Mouse (Mus musculus) yolk sac, embryonic 10.5 days (tissue): ENCODE results near the gene Cd5l.
"Not testable (repeated sequence)": the region's sequence is repeated elsewhere in the genome, so short reads cannot be mapped to it uniquely, and the experiment has no call there.

Experiments used
- DNase-seq: peaks from one replicate; pipeline ENCODE4 v3.0.0-alpha.2; 2017; ENCODE audit warnings: low spot score

Gene Cd5l

GRCm38 (mm10) chr3:87357581-87357980 lies at the start of gene Cd5l:
Gene Cd5l, plus strand, starts transcription at chr3:87357881.
- DNase-seq = no peak

GRCm38 (mm10) chr3:87309922-87310321 lies 47.8 kb upstream of the Cd5l start:
- no peak for DNase-seq

GRCm38 (mm10) chr3:87322557-87322956 lies 35.1 kb upstream of the Cd5l start:
- DNase-seq = no peak

DNA sequence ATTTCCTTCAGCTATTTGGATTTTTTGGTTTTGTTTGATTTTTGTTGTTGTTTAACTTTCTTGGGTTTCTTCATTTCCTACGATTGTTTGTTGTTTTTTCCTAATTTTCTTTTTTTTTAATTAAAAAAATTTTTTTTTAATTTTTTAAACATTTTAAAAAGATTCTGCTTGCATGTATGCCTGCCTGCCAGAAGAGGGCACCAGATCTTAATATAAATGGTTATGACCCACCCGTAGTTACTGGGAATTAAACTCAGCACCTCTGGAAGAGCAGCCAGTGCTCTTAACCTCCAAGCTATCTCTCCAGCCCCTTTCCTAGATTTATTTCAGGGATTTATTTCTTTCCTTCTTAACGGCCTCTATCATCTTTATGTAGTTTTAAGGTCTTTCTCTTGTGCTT lies 33.9 kb upstream of the Cd5l start:
- DNase-seq = no peak

GRCm38 (mm10) chr3:87337899-87338298 lies 19.8 kb upstream of the Cd5l start:
- no peak for DNase-seq

- not testable (repeated sequence) for DNase-seq
Measured at GRCm38 (mm10) chr3:87350992-87351391, 6.7 kb upstream of the Cd5l start.

GRCm38 (mm10) chr3:87359215-87359614 lies 1.5 kb downstream of the Cd5l start:
- DNase-seq = no peak

GRCm38 (mm10) chr3:87360466-87360865 lies 2.8 kb downstream of the Cd5l start:
- DNase-seq = no peak

- no peak for DNase-seq
Measured at GRCm38 (mm10) chr3:87365691-87366090, 8.0 kb downstream of the Cd5l start.

DNA sequence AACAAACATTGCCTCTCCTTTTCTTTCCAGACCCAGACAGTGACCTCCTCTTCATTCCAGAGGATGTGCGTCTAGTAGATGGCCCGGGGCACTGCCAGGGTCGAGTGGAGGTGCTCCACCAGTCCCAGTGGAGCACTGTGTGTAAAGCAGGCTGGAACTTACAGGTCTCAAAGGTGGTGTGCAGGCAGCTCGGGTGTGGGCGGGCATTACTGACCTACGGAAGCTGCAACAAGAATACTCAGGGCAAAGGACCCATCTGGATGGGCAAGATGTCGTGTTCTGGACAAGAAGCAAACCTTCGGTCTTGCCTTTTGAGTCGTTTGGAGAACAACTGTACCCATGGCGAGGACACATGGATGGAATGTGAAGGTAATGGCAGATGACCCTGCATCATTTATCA lies 9.8 kb downstream of the Cd5l start:
- no peak for DNase-seq

DNA sequence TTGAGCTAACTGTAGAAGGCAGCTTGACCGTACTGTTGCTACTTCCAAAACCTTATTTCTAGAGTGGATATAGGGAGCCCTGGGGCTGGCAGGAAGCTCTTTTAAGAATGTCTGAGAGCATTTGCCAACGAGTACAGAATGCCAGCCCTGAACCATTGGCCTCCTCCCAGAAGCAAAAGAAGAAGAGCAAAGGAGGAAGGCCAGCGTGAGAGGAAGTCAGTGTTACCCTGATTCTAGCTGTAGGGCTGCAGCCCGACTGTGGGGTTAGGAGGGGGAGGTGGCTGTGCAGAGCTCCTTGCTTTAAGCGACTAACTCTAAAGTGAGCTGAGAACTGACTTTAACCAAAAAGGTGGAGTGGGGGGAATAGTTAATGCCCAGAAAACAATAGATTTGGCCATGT lies 11.5 kb downstream of the Cd5l start:
- DNase-seq = no peak

DNA sequence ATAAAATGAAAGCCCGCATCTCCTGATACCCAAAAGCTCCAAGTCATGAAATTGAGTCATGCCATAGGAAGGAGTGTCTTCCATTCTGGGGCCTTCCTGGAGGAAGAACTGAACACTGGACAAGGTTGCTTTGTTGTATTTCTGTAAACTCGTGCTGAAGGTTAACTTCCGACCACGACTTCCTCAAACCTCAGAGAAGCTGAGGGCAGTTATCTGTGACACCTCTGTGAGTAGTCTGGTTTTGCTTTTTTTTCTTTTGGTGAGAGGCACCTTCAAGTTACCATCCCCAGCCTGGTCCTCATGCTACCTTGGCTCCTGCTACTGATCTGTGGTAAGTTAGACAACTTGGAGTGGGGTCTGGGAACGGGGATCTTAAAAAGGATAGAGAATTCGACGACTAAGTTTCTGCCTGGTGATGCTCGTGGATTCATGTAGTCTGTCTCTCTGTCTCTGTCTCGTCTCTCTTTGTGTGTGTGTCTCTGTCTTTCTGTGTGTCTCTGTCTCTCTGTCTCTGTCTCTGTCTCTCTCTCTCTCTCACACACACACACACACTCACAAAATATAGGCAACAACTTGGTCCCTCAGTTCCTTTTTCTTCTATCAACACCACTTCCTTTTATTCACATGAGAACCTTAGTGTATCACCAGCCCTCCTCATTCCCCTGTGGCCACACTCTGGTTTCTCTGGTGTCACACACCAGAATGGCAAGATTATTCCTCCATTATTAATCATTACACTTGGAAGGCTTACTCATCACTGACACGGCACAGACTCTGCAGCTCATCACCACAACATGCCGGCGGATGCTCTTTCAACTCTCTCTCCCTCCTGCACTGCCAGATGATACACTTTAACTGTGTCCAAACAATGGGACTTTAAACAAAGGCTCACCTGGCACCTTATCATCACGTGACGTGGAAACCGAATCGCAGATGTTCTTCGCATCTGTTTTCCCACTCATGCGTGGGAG lies 18.8 kb downstream of the Cd5l start, which contains the start of gene Fcrl1:
TSS of gene Fcrl1 (plus strand) at position 193 of the 971 bp plus-strand sequence.
- peak; percentile 68 for DNase-seq

- peak; percentile 33 for DNase-seq
Measured at GRCm38 (mm10) chr3:87377228-87377627, 19.5 kb downstream of the Cd5l start.

- DNase-seq = peak; percentile 17
Measured at GRCm38 (mm10) chr3:87377719-87378118, 20.0 kb downstream of the Cd5l start.

DNA sequence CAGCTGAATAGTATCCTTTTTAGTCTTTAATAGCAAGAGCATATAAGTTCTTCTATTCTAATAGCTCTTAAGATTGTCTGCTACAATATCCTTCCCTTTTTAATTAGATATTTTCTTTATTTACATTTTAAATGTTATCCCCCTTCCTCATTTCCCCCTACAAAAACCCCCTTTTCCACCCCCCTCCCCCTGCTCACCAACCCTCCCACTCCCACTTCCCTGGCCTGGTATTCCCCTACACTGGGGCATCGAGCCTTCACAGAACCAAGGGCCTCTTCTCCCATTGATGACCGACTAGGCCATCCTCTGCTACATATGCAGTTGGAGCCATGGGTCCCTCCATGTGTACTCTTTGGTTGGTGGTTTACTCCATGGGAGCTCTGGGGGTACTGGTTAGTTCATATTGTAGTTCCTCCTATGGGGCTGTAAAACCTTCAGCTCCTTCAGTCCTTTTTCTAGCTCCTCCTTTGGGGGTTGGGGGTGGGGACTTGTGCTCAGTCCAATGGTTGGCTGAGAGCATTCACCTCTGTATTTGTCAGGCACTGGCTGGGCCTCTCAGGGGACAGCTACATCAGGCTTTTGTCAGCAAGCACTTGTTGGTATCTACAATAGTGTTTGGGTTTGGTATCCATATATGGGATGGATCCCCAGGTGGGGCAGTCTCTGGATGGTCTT lies 22.1 kb downstream of the Cd5l start:
- not testable (repeated sequence) for DNase-seq

DNA sequence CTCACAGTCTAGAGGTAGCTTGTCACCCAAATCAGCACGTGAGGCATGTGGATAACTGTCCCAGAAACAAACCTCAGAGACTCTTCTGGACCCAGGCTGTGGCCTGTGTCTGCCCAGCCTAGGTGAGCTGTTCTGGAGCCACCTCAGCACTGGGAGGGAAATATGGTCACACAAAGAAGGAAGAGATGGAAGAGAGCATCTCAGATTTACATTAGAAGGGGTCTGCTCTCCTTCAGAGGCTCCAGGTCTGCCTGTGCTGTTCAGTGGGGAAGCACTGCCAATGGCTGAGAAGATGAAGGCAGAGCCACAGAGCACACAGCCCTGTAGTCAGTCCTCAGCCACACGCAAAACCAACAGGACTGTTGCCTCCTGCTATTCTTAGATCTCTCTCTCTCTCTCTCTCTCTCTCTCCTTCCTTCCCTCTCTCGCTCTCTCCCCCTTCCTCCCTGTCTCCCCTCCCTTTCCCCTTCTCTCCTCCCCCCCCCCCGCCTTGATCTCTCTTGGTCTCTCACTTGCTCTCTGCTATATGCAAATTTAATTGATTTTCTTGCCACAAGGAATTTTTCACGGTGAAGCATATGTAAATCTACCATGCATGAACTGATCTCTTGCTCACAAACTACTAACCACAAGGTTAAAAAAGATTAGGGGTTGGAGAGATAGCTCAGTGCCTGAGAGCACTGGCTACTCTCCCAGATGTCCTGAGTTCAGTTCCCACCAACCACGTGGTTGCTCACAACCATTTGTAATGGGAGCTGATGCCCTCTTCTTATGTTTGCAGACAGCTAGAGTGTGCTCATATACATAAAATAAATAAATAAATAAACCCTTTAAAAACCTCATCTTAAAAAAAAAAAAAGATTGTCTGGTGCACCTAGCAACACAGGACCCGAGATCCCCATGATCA lies 24.4 kb downstream of the Cd5l start:
- DNase-seq = no peak

GRCm38 (mm10) chr3:87383308-87383707 lies 25.6 kb downstream of the Cd5l start:
- DNase-seq = no peak

GRCm38 (mm10) chr3:87385105-87385504 lies 27.4 kb downstream of the Cd5l start:
- no peak for DNase-seq

- no peak for DNase-seq
Measured at GRCm38 (mm10) chr3:87390935-87391334, 33.3 kb downstream of the Cd5l start.

GRCm38 (mm10) chr3:87398809-87399208 lies 41.1 kb downstream of the Cd5l start:
- DNase-seq = no peak

GRCm38 (mm10) chr3:87399906-87400305 lies 42.2 kb downstream of the Cd5l start:
- no peak for DNase-seq

- DNase-seq = no peak
Measured at GRCm38 (mm10) chr3:87401321-87401720, 43.6 kb downstream of the Cd5l start.
